Mouse (Mus musculus) embryonic fibroblast, embryonic 13.5 days (primary cell): Measurements from ENCODE around the gene Gria1. TPM values are rescaled to one million over a fixed set of nuclear protein-coding genes. Genes with fewer than 3 reads are reported as not detected.

ENCODE experiments used
- H3K27ac ChIP-seq: 2 replicates; pipeline ENCODE4 v1.5.1; 2012; ENCODE audit warnings: low read length, control low read depth, inconsistent platforms; ENCODE audit not compliant: insufficient read depth
- H3K4me1 ChIP-seq: 2 replicates; pipeline ENCODE4 v1.6.1; 2011; ENCODE audit warnings: low read length; ENCODE audit not compliant: control insufficient read depth, insufficient read depth
- H3K4me3 ChIP-seq: 2 replicates; pipeline ENCODE4 v1.5.1; 2011; ENCODE audit warnings: mild to moderate bottlenecking, control low read depth, low read length; ENCODE audit not compliant: insufficient read depth
- CTCF ChIP-seq: IDR thresholded peaks from 2 replicates; pipeline ENCODE4 v1.5.1; 2011; ENCODE audit warnings: mild to moderate bottlenecking, control low read depth, low read length, moderate library complexity, borderline replicate concordance; ENCODE audit not compliant: insufficient read depth
- POLR2A ChIP-seq: IDR thresholded peaks from 2 replicates; pipeline ENCODE4 v1.6.1; 2011; ENCODE audit warnings: low read depth, mild to moderate bottlenecking, control low read depth, low read length, moderate library complexity
- polyA plus RNA-seq: library from polyadenylated mRNA; stranded (reverse); fragments of >200 nt; gene quantifications from 2 replicates; pipeline ENCODE4 v1.2.4, GENCODE M21; 2011; ENCODE audit warnings: low read depth; ENCODE audit not compliant: missing spikeins, insufficient read length

Gria1 gene
- polyA plus RNA-seq, 1 experiment: 6.1 TPM

DNA sequence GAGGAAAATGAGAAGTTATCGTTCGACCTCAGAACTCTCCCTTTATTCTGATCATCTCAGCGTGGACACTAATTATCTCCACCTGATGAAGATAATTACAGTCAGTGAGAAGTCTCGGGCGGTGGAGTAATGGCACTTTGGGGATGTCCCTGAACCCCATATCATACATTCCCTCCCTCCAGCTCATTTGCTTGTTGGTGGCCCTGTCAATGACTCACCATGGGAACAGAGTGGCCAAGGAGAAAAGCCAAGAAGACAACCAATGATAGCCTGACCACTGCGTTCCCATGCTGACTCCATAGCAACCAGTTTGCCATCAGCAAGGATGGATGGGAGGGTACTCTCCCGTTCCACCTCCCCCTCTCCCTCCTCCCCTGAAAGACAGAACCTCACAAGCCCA lies 238.9 kb downstream of the Gria1 start:
- Histone ChIP-seq H3K4me1 (no peaks in the 10 kb centered on the region), H3K27ac (no peak overlapping the region), H3K4me3 (no peak overlapping the region)
- no peak for TF ChIP-seq CTCF
- TF ChIP-seq POLR2A: no peak

DNA sequence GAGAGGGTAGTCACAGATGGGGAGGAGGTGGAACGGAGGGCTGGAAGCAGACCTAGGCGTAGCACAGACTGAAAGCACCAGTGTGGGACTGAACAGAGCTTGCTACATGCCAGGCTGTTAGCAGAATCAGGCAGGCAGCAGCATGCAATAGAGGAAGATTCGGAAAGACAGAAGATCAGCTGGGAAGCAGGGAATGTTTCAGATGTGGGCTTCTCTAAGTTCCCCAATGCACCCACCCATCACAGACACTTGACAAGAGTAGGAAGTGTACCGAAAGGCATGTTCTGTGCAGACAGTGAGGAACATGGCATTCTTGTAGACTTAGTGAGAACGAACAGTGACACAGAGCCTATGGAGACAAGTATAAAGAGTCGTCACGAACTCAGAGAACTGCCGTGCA lies 260.5 kb downstream of the Gria1 start:
- H3K4me1 ChIP-seq: no peaks in the 10 kb centered on the region
- TF ChIP-seq CTCF (no peak), POLR2A (no peak)
- H3K27ac ChIP-seq: no peak overlapping the region
- no peak overlapping the region for H3K4me3 ChIP-seq

DNA sequence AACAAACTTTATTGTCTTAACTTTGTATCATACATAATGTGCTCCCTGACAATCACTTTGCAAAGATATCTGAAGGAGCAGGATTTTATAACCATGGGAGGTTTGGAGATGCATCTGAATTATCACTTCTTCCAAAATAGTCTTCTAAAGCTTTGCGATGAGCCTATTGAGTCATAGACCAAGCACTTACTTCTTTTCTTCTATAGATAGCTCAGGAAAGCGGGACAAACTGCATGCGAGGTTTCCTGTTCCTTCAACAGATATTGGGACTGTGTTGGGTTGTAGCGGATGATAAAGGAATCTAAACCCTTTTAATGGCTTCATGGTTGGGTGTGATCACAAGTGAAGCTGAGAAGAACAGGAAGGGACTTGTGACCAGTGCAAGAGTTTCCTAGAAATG lies 263.5 kb downstream of the Gria1 start:
- Histone ChIP-seq H3K4me3 (no peak overlapping the region), H3K27ac (no peak overlapping the region), H3K4me1 (no peaks in the 10 kb centered on the region)
- no peak for TF ChIP-seq POLR2A
- no peak for TF ChIP-seq CTCF

DNA sequence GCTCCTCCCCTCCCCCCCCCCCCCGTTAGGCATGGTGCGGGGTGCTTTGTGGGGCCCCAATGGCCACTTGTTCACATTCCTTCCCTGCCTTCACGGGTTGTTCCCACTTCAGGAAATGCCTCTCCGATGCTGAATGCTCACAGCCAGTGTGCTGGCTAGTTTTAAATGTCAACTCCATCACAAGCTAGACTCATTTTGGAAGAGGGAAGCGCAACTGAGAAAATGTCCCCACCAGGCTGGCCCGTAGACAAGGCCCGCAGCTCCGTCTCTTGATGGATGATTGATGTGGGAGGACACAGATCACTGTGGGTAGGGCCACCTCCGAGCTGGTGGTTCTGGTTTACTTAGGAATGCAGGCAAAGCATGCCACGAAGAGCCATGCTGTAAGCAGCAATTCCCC lies 266.9 kb downstream of the Gria1 start:
- Histone ChIP-seq H3K27ac (no peak overlapping the region), H3K4me1 (no peaks in the 10 kb centered on the region), H3K4me3 (no peak overlapping the region)
- no peak for TF ChIP-seq CTCF
- no peak for TF ChIP-seq POLR2A

DNA sequence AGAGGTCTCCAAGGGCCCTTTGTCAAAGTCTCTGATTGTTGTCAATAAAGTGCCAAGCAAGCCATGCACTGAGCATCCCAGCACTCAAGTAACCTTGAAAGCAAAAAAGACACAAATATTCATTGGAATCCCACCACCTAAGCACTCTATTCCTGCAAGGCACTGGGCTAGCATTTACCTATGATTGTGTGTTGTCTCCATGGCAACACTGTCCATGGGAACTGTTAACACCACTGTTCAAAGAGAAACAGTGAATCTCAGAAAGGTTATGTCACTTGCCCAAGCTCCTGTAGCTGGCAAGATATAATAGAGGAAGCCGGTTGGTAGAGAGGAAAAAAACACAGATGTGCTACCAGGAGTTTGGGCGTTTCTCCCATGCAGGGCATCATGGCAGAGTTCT lies 274.9 kb downstream of the Gria1 start:
- H3K4me3 ChIP-seq: no peak overlapping the region
- TF ChIP-seq POLR2A: no peak
- TF ChIP-seq CTCF: no peak
- no peak overlapping the region for H3K27ac ChIP-seq
- H3K4me1 ChIP-seq: no peaks in the 10 kb centered on the region

DNA sequence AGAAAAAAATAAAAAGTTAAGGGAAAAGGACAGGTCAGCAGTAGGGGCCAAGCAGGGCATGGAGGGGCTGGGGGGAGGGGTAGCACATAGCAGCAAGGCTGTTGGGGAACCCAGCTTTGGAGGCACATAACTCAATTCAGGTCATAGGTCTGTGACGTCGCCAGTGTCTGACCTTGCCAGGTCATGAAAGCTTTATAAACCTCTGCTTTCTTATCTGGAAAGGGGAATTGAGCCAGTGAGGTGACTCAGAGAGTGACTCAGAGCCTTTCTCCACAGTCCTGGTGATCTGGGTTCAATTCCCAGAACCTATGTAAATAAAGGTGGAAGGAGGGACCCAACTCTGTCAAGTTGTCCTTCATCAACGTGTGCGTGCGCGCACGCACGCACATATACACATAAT lies 286.2 kb downstream of the Gria1 start:
- H3K4me3 ChIP-seq: no peak overlapping the region
- TF ChIP-seq POLR2A (no peak), CTCF (no peak)
- H3K4me1 ChIP-seq: peaks cover 2% of the 10 kb centered on the region; the same call in 1 of the 2 replicates
- H3K27ac ChIP-seq: no peak overlapping the region

DNA sequence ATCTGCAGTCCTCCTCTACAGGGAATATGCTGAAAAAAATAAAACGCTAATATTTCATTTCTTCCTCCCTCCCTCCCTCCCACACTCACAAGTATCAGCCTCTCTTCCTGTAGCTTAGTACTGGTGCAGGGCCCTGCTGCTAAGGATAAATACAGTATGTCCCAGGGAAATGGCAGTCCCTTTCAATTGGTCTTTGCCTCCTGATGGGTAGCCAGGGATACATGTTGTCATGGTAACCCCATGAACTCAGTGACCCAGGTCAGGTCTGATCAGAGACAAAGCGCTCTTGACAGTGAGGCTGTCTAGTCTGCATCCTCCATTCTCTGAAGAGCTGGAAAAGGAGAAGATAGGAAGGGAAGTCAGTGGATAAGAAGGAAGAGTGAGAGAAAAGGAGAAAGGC lies 287.1 kb downstream of the Gria1 start:
- TF ChIP-seq POLR2A (no peak), CTCF (no peak)
- H3K27ac ChIP-seq: no peak overlapping the region
- H3K4me1 ChIP-seq: peaks cover 2% of the 10 kb centered on the region; the same call in 1 of the 2 replicates
- H3K4me3 ChIP-seq: no peak overlapping the region

DNA sequence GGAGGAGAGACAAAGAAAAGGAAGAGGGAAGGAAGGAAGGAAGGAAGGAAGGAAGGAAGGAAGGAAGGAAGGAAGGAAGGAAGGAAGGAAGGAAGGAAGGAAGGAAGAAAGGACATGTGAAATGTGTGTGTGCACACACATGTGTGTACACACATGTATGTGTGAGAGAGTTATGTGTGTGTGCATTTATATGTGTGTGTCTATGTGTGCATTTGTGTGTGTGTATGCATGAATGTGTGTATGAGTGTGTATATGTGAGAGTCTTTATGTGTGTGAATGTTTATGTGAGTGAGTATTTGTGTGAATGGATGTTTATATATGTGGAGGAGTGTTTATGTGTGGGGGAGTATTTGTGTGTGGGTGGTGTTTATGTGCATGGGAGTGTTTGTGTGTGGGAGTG lies 287.5 kb downstream of the Gria1 start:
- no peak overlapping the region for H3K4me3 ChIP-seq
- TF ChIP-seq POLR2A: no peak
- TF ChIP-seq CTCF: no peak
- no peak overlapping the region for H3K27ac ChIP-seq
- H3K4me1 ChIP-seq: peaks cover 2% of the 10 kb centered on the region; the same call in 1 of the 2 replicates

DNA sequence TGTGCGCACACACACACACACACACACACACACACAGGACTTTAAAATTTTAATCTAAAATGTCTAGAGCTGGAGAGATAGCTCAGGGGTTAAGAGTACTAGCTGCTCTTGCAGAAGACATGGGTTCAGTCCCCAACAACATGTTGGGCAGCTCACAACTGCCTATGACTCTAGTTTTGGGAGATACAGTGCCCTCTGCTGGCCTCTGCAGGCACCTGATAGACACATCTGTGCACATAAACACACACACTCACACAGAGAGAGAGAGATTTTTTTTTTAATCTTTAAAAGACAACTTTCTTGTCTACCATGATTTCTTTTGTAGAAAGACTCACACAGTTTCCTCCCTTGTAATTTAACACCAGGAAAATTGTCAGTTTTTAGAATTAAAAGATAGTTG lies 292.4 kb downstream of the Gria1 start:
- H3K27ac ChIP-seq: no peak overlapping the region
- no peaks in the 10 kb centered on the region for H3K4me1 ChIP-seq
- H3K4me3 ChIP-seq: no peak overlapping the region
- TF ChIP-seq POLR2A (no peak), CTCF (no peak)

DNA sequence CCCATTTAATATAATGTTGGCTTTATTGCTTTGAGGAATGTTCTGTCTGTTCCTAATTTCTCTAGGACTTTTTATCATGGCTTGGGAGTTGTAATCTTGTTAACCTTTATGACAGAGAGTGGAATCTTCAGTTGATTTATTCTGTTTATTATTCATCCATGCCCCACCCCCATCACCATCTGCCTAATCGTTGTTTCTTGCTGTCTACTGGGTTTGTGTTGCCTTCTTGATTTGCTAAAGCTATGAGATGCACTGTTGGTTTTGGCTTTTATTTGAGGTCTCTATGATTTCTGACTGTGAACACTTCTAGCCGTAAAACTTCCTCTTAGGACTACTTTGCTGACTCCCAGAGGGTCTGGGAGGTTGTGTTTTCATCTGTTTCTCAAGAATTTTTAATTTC lies 294.9 kb downstream of the Gria1 start:
- Histone ChIP-seq H3K4me1 (no peaks in the 10 kb centered on the region), H3K4me3 (no peak overlapping the region), H3K27ac (no peak overlapping the region)
- TF ChIP-seq CTCF: no peak

DNA sequence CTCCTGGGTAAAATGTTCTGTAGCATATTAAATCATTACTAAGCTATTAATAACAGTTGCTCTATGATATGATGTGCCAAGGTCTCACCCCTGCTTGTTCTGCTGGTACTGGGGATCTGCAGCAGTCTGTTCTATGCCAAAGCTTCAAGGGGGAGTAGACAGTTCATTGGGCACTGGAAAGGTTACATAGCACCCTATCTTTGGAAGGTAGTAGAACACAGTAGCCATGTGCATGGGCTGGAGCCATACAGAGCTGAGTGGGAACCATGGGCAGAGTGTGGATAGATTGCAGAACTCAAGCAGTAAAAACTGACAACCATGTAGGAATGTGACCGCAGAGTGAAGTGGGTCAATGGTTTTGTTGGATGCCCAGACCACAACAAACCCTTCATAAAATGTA lies 295.7 kb downstream of the Gria1 start:
- Histone ChIP-seq H3K4me1 (no peaks in the 10 kb centered on the region), H3K27ac (no peak overlapping the region), H3K4me3 (no peak overlapping the region)
- TF ChIP-seq POLR2A (no peak), CTCF (no peak)
